Mouse (Mus musculus): ENCODE measurements around the gene Med9. TPM values are rescaled to one million over a fixed set of nuclear protein-coding genes. Genes with fewer than 3 reads are reported as not detected.

Med9 gene
- polyA plus RNA-seq, 2 experiments = 21.7 to 34.6 TPM

DNA sequence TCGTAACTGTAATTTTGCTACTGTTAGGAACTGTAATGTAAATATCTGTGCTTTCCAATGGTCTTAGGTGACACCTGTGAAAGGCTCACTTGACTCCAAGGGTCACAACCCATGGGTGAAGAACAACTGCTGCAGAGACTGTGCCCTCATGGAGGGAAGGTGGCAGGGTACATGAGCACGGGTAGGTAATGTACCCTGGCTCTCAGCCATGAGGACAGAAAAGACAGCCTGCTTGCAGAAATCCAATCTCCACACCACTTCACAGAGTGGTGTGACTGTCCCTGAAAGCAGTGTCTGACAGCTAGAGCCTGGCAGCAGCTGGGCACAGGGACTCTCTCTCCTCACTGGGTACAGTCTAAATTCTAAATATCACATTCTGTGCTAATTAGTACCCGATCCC, 63.5 kb downstream of the Med9 start:
- no peak overlapping the region for H3K4me2 ChIP-seq (replicated peaks; ENCODE audit: low read depth, low read length, severe bottlenecking)
- 85% methylated on average over 3 of the region's 3 CpGs for WGBS
- no peaks in the 10 kb centered on the region for H3K4me1 ChIP-seq (ENCODE audit: control insufficient read depth, insufficient read depth, low read length)
- H3K9me3 ChIP-seq (ENCODE audit: control insufficient read depth, low read length) = no peaks in the 10 kb centered on the region
- DNase-seq (ENCODE audit: low spot score) (no peak), ATAC-seq (ENCODE audit: low FRiP score, low read depth) (no peak)
- no peak overlapping the region for H3K27ac ChIP-seq (replicated peaks; ENCODE audit: low read depth, low read length)
- H3K36me3 ChIP-seq (ENCODE audit: control insufficient read depth, insufficient read depth, low read length) = no peaks in the 10 kb centered on the region
- no peak overlapping the region for H3K4me3 ChIP-seq (replicated peaks; ENCODE audit: low read length)
- no peaks in the 10 kb centered on the region for H3K27me3 ChIP-seq (ENCODE audit: control insufficient read depth, insufficient read depth, low read length)
- TF ChIP-seq POLR2A (IDR thresholded peaks at IDR 0.05; ENCODE audit: borderline replicate concordance, extremely low read depth, insufficient read depth, insufficient read length) = no peak
- H3K9ac ChIP-seq (ENCODE audit: low read depth, low read length, severe bottlenecking) = no peak overlapping the region

Other genes starting within 250 kb of the Med9 start
- gene Pld6, start 160.6 kb upstream of the Med9 start, polyA plus RNA-seq (2012; rRNA removed) = 5.1 and 5.9 TPM in 2 replicates
- 0.58 and 1.4 TPM in 2 replicates for gene Pld6, start 160.6 kb upstream of the Med9 start, polyA plus RNA-seq (2014; fragmentation: Nextera tagmentation; extraction: Ambion mirVana)
- gene Flcn, start 138.2 kb upstream of the Med9 start, polyA plus RNA-seq (2012; rRNA removed) = 51.1 and 63.5 TPM in 2 replicates
- gene Flcn, start 138.2 kb upstream of the Med9 start, polyA plus RNA-seq (2014; fragmentation: Nextera tagmentation; extraction: Ambion mirVana) = 27.6 and 33.1 TPM in 2 replicates
- gene Nt5m, start 108.8 kb upstream of the Med9 start, polyA plus RNA-seq (2012; rRNA removed) = 39.7 and 47.3 TPM in 2 replicates
- gene Nt5m, start 108.8 kb upstream of the Med9 start, polyA plus RNA-seq (2014; fragmentation: Nextera tagmentation; extraction: Ambion mirVana) = 41.9 and 43.1 TPM in 2 replicates
- 70.6 and 84.2 TPM in 2 replicates for gene Cops3, start 108.4 kb upstream of the Med9 start, polyA plus RNA-seq (2012; rRNA removed)
- gene Cops3, start 108.4 kb upstream of the Med9 start, polyA plus RNA-seq (2014; fragmentation: Nextera tagmentation; extraction: Ambion mirVana) = 192 and 198 TPM in 2 replicates
- gene Rasd1, start 16.7 kb downstream of the Med9 start, polyA plus RNA-seq (2012; rRNA removed) = 1.4 TPM in 2 replicates
- 1.6 and 2.1 TPM in 2 replicates for gene Rasd1, start 16.7 kb downstream of the Med9 start, polyA plus RNA-seq (2014; fragmentation: Nextera tagmentation; extraction: Ambion mirVana)
- 5.4 and 9.2 TPM in 2 replicates for gene Pemt, start 98.3 kb downstream of the Med9 start, polyA plus RNA-seq (2012; rRNA removed)
- gene Pemt, start 98.3 kb downstream of the Med9 start, polyA plus RNA-seq (2014; fragmentation: Nextera tagmentation; extraction: Ambion mirVana) = 4.7 and 7.2 TPM in 2 replicates
- 62.1 and 85.3 TPM in 2 replicates for gene Rai1, start 156.8 kb downstream of the Med9 start, polyA plus RNA-seq (2012; rRNA removed)
- 29.7 and 33.1 TPM in 2 replicates for gene Rai1, start 156.8 kb downstream of the Med9 start, polyA plus RNA-seq (2014; fragmentation: Nextera tagmentation; extraction: Ambion mirVana)

All from limb, embryonic 14.5 days (tissue).